Mouse (Mus musculus): ENCODE results near the gene Hs6st1.

Gene Hs6st1

GRCm38 (mm10) chr1:36130307-36131035 is 62.3 kb downstream of the Hs6st1 start:
- DNase-seq, result no peak

GRCm38 (mm10) chr1:36131154-36131553 is 63.0 kb downstream of the Hs6st1 start:
- no peak for DNase-seq

- DNase-seq, result no peak
Observed at GRCm38 (mm10) chr1:36131766-36132165, 63.6 kb downstream of the Hs6st1 start.

DNA sequence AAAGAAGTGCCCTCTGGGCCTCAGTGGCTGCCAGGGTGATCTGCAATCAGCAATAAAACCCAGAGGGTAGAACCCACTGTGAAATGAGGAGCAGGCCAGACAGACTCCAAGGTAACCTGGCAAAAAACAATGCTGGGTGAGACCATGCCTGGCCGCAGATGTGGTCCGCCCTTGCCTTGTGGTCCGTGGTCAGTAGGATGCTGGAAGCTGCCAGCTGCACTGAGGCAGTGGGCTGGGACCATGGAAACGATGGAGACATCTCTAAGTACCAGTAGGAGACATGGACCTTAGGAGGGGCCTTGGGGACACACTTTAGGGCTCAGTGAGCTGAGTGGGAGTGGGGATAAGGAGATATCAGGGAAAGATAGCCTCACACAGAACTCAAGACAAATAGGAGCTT is 64.0 kb downstream of the Hs6st1 start:
- no peak for DNase-seq

GRCm38 (mm10) chr1:36133041-36133440 is 64.8 kb downstream of the Hs6st1 start:
- DNase-seq, result no peak

- DNase-seq, result no peak
Observed at GRCm38 (mm10) chr1:36133647-36134046, 65.4 kb downstream of the Hs6st1 start.

DNA sequence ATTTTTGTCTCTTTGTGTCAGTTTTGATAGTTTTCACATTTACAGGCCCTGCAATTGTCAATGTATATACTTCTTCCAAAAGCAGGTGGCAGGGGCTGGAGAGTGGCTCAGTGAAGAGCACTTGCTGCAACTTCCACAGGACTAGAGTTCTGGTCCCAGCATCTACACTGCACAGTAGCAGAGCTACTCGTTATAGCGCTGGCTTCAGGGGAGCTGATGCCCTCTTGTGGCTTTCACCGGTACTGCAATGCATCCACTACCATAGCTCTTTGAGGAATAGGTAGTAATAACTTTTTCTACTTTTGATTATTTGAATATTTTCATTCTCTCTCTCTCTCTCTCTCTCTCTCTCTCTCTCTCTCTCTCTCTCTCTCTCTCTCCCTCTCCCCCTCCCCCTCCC is 66.4 kb downstream of the Hs6st1 start:
- DNase-seq, result peak; percentile 87

- DNase-seq, result no peak
Observed at GRCm38 (mm10) chr1:36140311-36140710, 72.1 kb downstream of the Hs6st1 start.

DNA sequence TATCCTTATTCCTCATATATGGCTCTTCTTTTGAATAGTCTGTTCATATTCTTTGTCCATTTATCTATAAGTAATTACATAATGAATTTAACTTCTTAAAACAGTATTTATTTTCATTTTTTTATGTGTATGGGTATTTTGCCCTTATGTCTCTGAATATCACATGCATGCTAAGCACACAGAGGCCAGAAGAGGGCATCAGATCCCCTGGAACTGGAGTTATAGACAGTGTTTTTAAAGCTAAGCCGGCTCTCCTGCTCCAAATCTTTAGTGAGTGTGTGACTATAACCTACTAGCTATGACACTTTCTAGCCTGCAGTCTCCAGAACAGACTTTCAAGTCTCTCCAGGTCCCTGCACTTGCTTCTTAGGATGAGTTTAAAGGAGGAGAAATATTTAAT is 76.8 kb downstream of the Hs6st1 start:
- DNase-seq, result peak; percentile 77

- DNase-seq, result no peak
Observed at GRCm38 (mm10) chr1:36148809-36149208, 80.6 kb downstream of the Hs6st1 start.

DNA sequence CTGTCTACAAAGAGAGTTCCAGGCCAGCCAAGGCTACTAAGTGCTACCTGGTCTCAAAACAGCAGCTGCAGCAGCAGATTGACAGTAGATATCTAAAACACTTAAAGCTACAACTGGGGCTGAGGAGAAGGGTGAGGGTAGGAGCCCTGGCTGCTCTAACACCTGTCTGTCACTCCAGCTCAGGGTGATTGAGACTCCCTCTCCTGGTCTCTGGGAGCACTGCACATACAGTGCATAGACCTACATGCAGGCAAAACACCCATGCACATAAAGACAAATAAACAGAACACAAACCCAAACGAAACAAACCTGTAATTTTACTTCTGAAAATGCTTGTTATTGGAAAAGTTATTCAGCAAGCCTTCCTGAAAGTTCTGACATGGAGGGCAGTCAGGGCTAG is 81.2 kb downstream of the Hs6st1 start:
- peak; percentile 49 for DNase-seq

All from kidney, postnatal 10 days (tissue).